Mouse (Mus musculus) hindbrain, embryonic 16.5 days (tissue): ENCODE measurements around the gene Csf3. TPM values are rescaled to one million over a fixed set of nuclear protein-coding genes. Genes with fewer than 3 reads are reported as not detected.
"Not testable (repeated sequence)": the region's sequence is repeated elsewhere in the genome, so short reads cannot be mapped to it uniquely, and the experiment has no call there.

Experiments used
- ATAC-seq: fragments of 200-750 bp; cut with Nextera tagmentation; 2 replicates; pipeline ENCODE4 v1.8.0; 2017; ENCODE audit warnings: moderate TSS enrichment, moderate library complexity
- H3K27ac ChIP-seq: fragments of 300-500 bp; sonication (generic); 2 replicates; pipeline ENCODE4 v1.5.1; 2014; ENCODE audit warnings: low read depth, mild to moderate bottlenecking, control low read depth, low read length, moderate library complexity
- H3K27me3 ChIP-seq: fragments of 300-500 bp; sonication (generic); replicated peaks from 2 replicates; pipeline ENCODE4 v1.6.1; 2014; ENCODE audit warnings: low read length; ENCODE audit not compliant: control insufficient read depth, insufficient read depth
- H3K36me3 ChIP-seq: fragments of 300-500 bp; sonication (generic); 2 replicates; pipeline ENCODE4 v1.6.1; 2014; ENCODE audit warnings: mild to moderate bottlenecking, low read length, moderate library complexity, mixed read lengths; ENCODE audit not compliant: control insufficient read depth, insufficient read depth
- H3K4me1 ChIP-seq: fragments of 300-500 bp; sonication (generic); 2 replicates; pipeline ENCODE4 v1.6.1; 2014; ENCODE audit warnings: low read depth, low read length; ENCODE audit not compliant: control insufficient read depth, insufficient read depth
- H3K4me2 ChIP-seq: fragments of 300-500 bp; sonication (generic); 2 replicates; pipeline ENCODE4 v1.6.1; 2014; ENCODE audit warnings: mild to moderate bottlenecking, low read length, control low read depth, moderate library complexity
- H3K4me3 ChIP-seq: fragments of 300-500 bp; sonication (generic); 2 replicates; pipeline ENCODE4 v1.5.1; 2014; ENCODE audit warnings: mild to moderate bottlenecking, low read length, control low read depth, moderate library complexity
- H3K9ac ChIP-seq: fragments of 300-500 bp; sonication (generic); 2 replicates; pipeline ENCODE4 v1.6.1; 2014; ENCODE audit warnings: low read depth, mild to moderate bottlenecking, control low read depth, low read length, moderate library complexity
- H3K9me3 ChIP-seq: fragments of 300-500 bp; sonication (generic); 2 replicates; pipeline ENCODE4 v1.6.1; 2014; ENCODE audit warnings: mild to moderate bottlenecking, low read length, moderate library complexity; ENCODE audit not compliant: control insufficient read depth
- WGBS: fragments of 180-500 bp; shearing (Covaris S2); extraction: QIAGEN DNeasy Blood & Tissue Kit; methylation state at CpG from one replicate; pipeline ENCODE4 v1.1.7; 2014; 5-methylcytosine and 5-hydroxymethylcytosine counted together
- polyA plus RNA-seq: library from polyadenylated mRNA; unstranded; fragments of >200 nt; fragmentation: Nextera tagmentation; extraction: Ambion mirVana; gene quantifications from 2 replicates; pipeline ENCODE4 v1.2.1, GENCODE M21; 2015

The Csf3 gene
- polyA plus RNA-seq: not detected in 2 replicates

GRCm38 (mm10) chr11:98701213-98701670 is at the start of gene Csf3:
Gene Csf3 (plus strand): TSS chr11:98701263.
- Histone ChIP-seq H3K4me1 (no peaks in the 10 kb centered on the region), H3K4me2 (no peak within 1 kb of the TSS), H3K27ac (no peak within 1 kb of the TSS), H3K4me3 (no peak within 1 kb of the TSS), H3K9me3 (no peaks in the 10 kb centered on the region), H3K9ac (no peak within 1 kb of the TSS), H3K36me3 (peaks cover 18% of the 10 kb centered on the region), H3K27me3 (no peaks in the 10 kb centered on the region)
- WGBS: 41% methylated on average over 10 of the region's 10 CpGs
- ATAC-seq: no peak

- H3K4me2 ChIP-seq, H3K9ac ChIP-seq, H3K27me3 ChIP-seq, H3K36me3 ChIP-seq, H3K4me3 ChIP-seq, H3K4me1 ChIP-seq, H3K27ac ChIP-seq, H3K9me3 ChIP-seq, ATAC-seq: not testable (repeated sequence)
- 12% methylated on average over 7 of the region's 7 CpGs for WGBS
Observed at GRCm38 (mm10) chr11:98655076-98655475, 46.0 kb upstream of the Csf3 start.

- ATAC-seq: peak; percentile 74; the same call in 1 of the 2 replicates
Observed at GRCm38 (mm10) chr11:98660517-98660916, 40.5 kb upstream of the Csf3 start.

GRCm38 (mm10) chr11:98664091-98664490 is 37.0 kb upstream of the Csf3 start, which contains the start of gene Gsdma:
Gene Gsdma (plus strand): TSS chr11:98664351.
- H3K27ac ChIP-seq: no peak within 1 kb of the TSS
- no peaks in the 10 kb centered on the region for H3K4me1 ChIP-seq
- ATAC-seq: no peak
- H3K4me2 ChIP-seq: no peak within 1 kb of the TSS
- H3K9ac ChIP-seq: no peak within 1 kb of the TSS
- 0 out of 2 replicates have a peak, but pooled peaks cover 4% of the 10 kb centered on the region for H3K27me3 ChIP-seq
- no peaks in the 10 kb centered on the region for H3K9me3 ChIP-seq
- 34% methylated on average over 4 of the region's 4 CpGs for WGBS
- H3K36me3 ChIP-seq: no peaks in the 10 kb centered on the region
- no peak within 1 kb of the TSS for H3K4me3 ChIP-seq

More at GRCm38 (mm10) chr11:98660517-98660916, 40.5 kb upstream of the Csf3 start:
- H3K4me3 ChIP-seq: no peak overlapping the region
- no peaks in the 10 kb centered on the region for H3K36me3 ChIP-seq
- H3K9ac ChIP-seq: 0 out of 2 replicates have a peak overlapping the region, but pooled peaks have one; percentile 13
- H3K4me1 ChIP-seq: no peaks in the 10 kb centered on the region
- peak overlapping the region; percentile 37 for H3K4me2 ChIP-seq
- no peaks in the 10 kb centered on the region for H3K27me3 ChIP-seq
- H3K27ac ChIP-seq: no peak overlapping the region
- 4% methylated on average over 6 of the region's 6 CpGs for WGBS
- H3K9me3 ChIP-seq: no peaks in the 10 kb centered on the region

GRCm38 (mm10) chr11:98668984-98669383 is 32.1 kb upstream of the Csf3 start:
- Histone ChIP-seq H3K4me2 (no peak overlapping the region), H3K36me3 (no peaks in the 10 kb centered on the region), H3K27ac (no peak overlapping the region), H3K9ac (no peak overlapping the region), H3K4me3 (no peak overlapping the region), H3K4me1 (no peaks in the 10 kb centered on the region), H3K27me3 (0 out of 2 replicates have a peak, but pooled peaks cover 4% of the 10 kb centered on the region), H3K9me3 (no peaks in the 10 kb centered on the region)
- ATAC-seq: no peak
- WGBS: 65% methylated on average over 2 of the region's 2 CpGs

GRCm38 (mm10) chr11:98671284-98671815 is 29.7 kb upstream of the Csf3 start:
- no peak for ATAC-seq
- 0 out of 2 replicates have a peak, but pooled peaks cover 4% of the 10 kb centered on the region for H3K27me3 ChIP-seq
- H3K4me3 ChIP-seq: no peak overlapping the region
- WGBS: 73% methylated on average over 3 of the region's 3 CpGs
- no peak overlapping the region for H3K27ac ChIP-seq
- H3K4me2 ChIP-seq: no peak overlapping the region
- H3K9me3 ChIP-seq: no peaks in the 10 kb centered on the region
- H3K36me3 ChIP-seq: no peaks in the 10 kb centered on the region
- H3K9ac ChIP-seq: no peak overlapping the region
- H3K4me1 ChIP-seq: no peaks in the 10 kb centered on the region

- no peak overlapping the region for H3K4me2 ChIP-seq
- H3K4me3 ChIP-seq: no peak overlapping the region
- H3K27me3 ChIP-seq: 0 out of 2 replicates have a peak, but pooled peaks cover 3% of the 10 kb centered on the region
- H3K4me1 ChIP-seq: no peaks in the 10 kb centered on the region
- ATAC-seq: no peak
- no peak overlapping the region for H3K27ac ChIP-seq
- no peaks in the 10 kb centered on the region for H3K9me3 ChIP-seq
- no peak overlapping the region for H3K9ac ChIP-seq
- 62% methylated on average over 5 of the region's 5 CpGs for WGBS
- H3K36me3 ChIP-seq: no peaks in the 10 kb centered on the region
Observed at GRCm38 (mm10) chr11:98671857-98672256, 29.2 kb upstream of the Csf3 start.

GRCm38 (mm10) chr11:98672482-98672881 is 28.6 kb upstream of the Csf3 start:
- no peak overlapping the region for H3K9ac ChIP-seq
- H3K27me3 ChIP-seq: no peaks in the 10 kb centered on the region
- H3K9me3 ChIP-seq: no peaks in the 10 kb centered on the region
- no peak overlapping the region for H3K4me2 ChIP-seq
- WGBS: 90% methylated on average over 5 of the region's 5 CpGs
- no peak overlapping the region for H3K27ac ChIP-seq
- no peaks in the 10 kb centered on the region for H3K4me1 ChIP-seq
- no peaks in the 10 kb centered on the region for H3K36me3 ChIP-seq
- H3K4me3 ChIP-seq: no peak overlapping the region
- ATAC-seq: no peak

GRCm38 (mm10) chr11:98673136-98673535 is 27.9 kb upstream of the Csf3 start:
- not testable (repeated sequence) for H3K27me3 ChIP-seq, H3K36me3 ChIP-seq, H3K9me3 ChIP-seq, H3K4me1 ChIP-seq, H3K9ac ChIP-seq, H3K4me3 ChIP-seq, H3K27ac ChIP-seq
- 6% methylated on average over 6 of the region's 7 CpGs for WGBS
- 0 out of 2 replicates have a peak, but pooled peaks have one; percentile 50 for ATAC-seq
- peak overlapping the region; percentile 25; the same call in 1 of the 2 replicates for H3K4me2 ChIP-seq
